ENCODE assay signal across 11 mouse cellular contexts in the genomic region with DNA sequence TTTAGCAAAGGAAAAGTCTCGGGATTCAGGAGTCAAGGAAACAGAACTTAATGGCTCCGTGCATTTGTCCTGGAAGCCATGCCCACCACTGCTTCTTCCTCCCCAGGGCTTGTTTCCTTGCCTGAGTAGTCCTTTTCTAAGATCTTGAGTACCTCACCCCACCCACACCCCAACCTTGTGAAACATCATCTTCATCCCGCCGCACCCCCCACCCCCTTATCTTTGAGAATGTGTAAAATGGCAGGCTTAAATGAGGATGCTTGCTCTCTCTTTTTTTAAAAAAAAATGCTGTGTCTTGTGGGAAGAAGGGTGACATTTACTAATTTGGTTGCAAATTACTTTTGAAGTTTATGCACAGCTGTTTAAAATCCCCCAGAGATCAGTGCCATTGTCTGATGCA. TPM values are rescaled to one million over a fixed set of nuclear protein-coding genes. Genes with fewer than 3 reads are reported as not detected.
DNase-seq lines count a peak whose midpoint lies in the region; ATAC-seq lines count a peak whose summit lies in the region.
"Had no signal": no experiment of that assay in that cellular context is flagged by ENCODE, and none has a peak within 500 bp of the region (broad histone marks: within the 10 kb centered on the region; RNA-seq: fewer than 3 reads in every experiment).

No protein-coding gene starts in this region.

- peaks cover 13% of the 10 kb centered on the region for H3K27me3 ChIP-seq in hindbrain, embryonic 10.5 days (ENCODE audit: insufficient read depth, poor library complexity, severe bottlenecking)
- H3K27me3 ChIP-seq in midbrain, embryonic 14.5 days (ENCODE audit: control insufficient read depth, insufficient read depth, low read length), result peaks cover 12% of the 10 kb centered on the region
- H3K27me3 ChIP-seq in intestine, embryonic 15.5 days (replicated peaks), result no peaks in the 10 kb centered on the region; the same call in 1 of the 2 replicates

- DNase-seq in embryo, embryonic 10.5 days (ENCODE audit: low spot score), result peak; percentile 5
- no peak for DNase-seq in embryo, embryonic 9.5 days (ENCODE audit: extremely low spot score)
- DNase-seq in CD4-positive helper T cell, adult 2 months (ENCODE audit: low read depth, low spot score), result peak; percentile 81
- no peak for DNase-seq in hindbrain, embryonic 10.5 days (ENCODE audit: low spot score)
- DNase-seq in midbrain, embryonic 14.5 days, result no peak
- DNase-seq in right cerebral cortex, postnatal 4 days, result no peak
- no peak for DNase-seq in gastrocnemius, postnatal 4 days (ENCODE audit: low spot score in 2 of 2)

- H3K4me2 ChIP-seq in midbrain, embryonic 14.5 days (ENCODE audit: low read length), result peak overlapping the region; percentile 90
- no peak overlapping the region for H3K4me2 ChIP-seq in intestine, embryonic 15.5 days (replicated peaks)
- H3K4me2 ChIP-seq: heart, embryonic 12.5 days had no signal

- peaks cover 25% of the 10 kb centered on the region for H3K4me1 ChIP-seq in hindbrain, embryonic 10.5 days (replicated peaks)
- 0 out of 2 replicates have a peak, but pooled peaks cover 8% of the 10 kb centered on the region for H3K4me1 ChIP-seq in midbrain, embryonic 14.5 days (ENCODE audit: control insufficient read depth, insufficient read depth, low read length)
- no peaks in the 10 kb centered on the region for H3K4me1 ChIP-seq in intestine, embryonic 15.5 days (replicated peaks)
- H3K4me1 ChIP-seq: heart, embryonic 12.5 days; lung, embryonic 15.5 days had no signal

- no peaks in the 10 kb centered on the region for H3K36me3 ChIP-seq in hindbrain, embryonic 10.5 days
- no peaks in the 10 kb centered on the region for H3K36me3 ChIP-seq in midbrain, embryonic 14.5 days (ENCODE audit: control insufficient read depth, insufficient read depth, low read length)
- no peaks in the 10 kb centered on the region for H3K36me3 ChIP-seq in intestine, embryonic 15.5 days
- H3K36me3 ChIP-seq: heart, embryonic 12.5 days; lung, embryonic 15.5 days had no signal

- H3K4me3 ChIP-seq in hindbrain, embryonic 10.5 days, result peak overlapping the region; percentile 57; the same call in 1 of the 2 replicates
- H3K4me3 ChIP-seq in midbrain, embryonic 14.5 days (replicated peaks; ENCODE audit: low read depth, low read length), result no peak overlapping the region
- no peak overlapping the region for H3K4me3 ChIP-seq in intestine, embryonic 15.5 days (replicated peaks)
- H3K4me3 ChIP-seq: heart, embryonic 12.5 days; lung, embryonic 15.5 days had no signal

- no peak overlapping the region for H3K9ac ChIP-seq in midbrain, embryonic 14.5 days (replicated peaks; ENCODE audit: low read length)
- no peak overlapping the region for H3K9ac ChIP-seq in intestine, embryonic 15.5 days
- H3K9ac ChIP-seq: heart, embryonic 12.5 days; lung, embryonic 15.5 days had no signal

- H3K9me3 ChIP-seq in hindbrain, embryonic 10.5 days, result no peaks in the 10 kb centered on the region
- no peaks in the 10 kb centered on the region for H3K9me3 ChIP-seq in midbrain, embryonic 14.5 days (ENCODE audit: control insufficient read depth, low read length)
- H3K9me3 ChIP-seq in intestine, embryonic 15.5 days, result no peaks in the 10 kb centered on the region
- H3K9me3 ChIP-seq: heart, embryonic 12.5 days; lung, embryonic 15.5 days had no signal

- WGBS in hindbrain, embryonic 10.5 days, result 37% methylated on average over 4 of the region's 4 CpGs
- 28% methylated on average over 4 of the region's 4 CpGs for WGBS in midbrain, embryonic 14.5 days
- 57% methylated on average over 4 of the region's 4 CpGs for WGBS in intestine, embryonic 15.5 days

- ATAC-seq in midbrain, embryonic 14.5 days (ENCODE audit: low FRiP score, low TSS enrichment), result no peak
- no peak for ATAC-seq in intestine, embryonic 15.5 days
- ATAC-seq: Patski had no signal

- H3K27ac ChIP-seq in hindbrain, embryonic 10.5 days, result no peak overlapping the region
- no peak overlapping the region for H3K27ac ChIP-seq in midbrain, embryonic 14.5 days (replicated peaks; ENCODE audit: low read depth, low read length)
- no peak overlapping the region for H3K27ac ChIP-seq in intestine, embryonic 15.5 days
- H3K27ac ChIP-seq: lung, embryonic 15.5 days had no signal

RNA-seq across cellular contexts. Expression of a gene that starts 1.6 kb away (rescaled TPM):
- polyA plus RNA-seq in hindbrain, embryonic 10.5 days (2016; fragmentation: Nextera tagmentation; extraction: Ambion mirVana), result 1.9 TPM in 2 replicates
- 3.6 and 5.4 TPM in 2 replicates for polyA plus RNA-seq in midbrain, embryonic 14.5 days (2014; fragmentation: Nextera tagmentation; extraction: Ambion mirVana)
- polyA plus RNA-seq in intestine, embryonic 15.5 days (2015; fragmentation: Nextera tagmentation; extraction: Ambion mirVana), result 1.4 and 2.0 TPM in 2 replicates
- 10 to 100 TPM; 42.4 to 46.5 TPM for total RNA-seq in gastrocnemius, postnatal 4 days (2021)

Comparison
In these comparisons a context has a peak if more than half of its experiments do, and no peak if none do; other contexts are left out.
1. DNase-seq: peak in embryo, embryonic 10.5 days (single experiment) and CD4-positive helper T cell, adult 2 months (single experiment); none in embryo, embryonic 9.5 days (single experiment), hindbrain, embryonic 10.5 days (single experiment), midbrain, embryonic 14.5 days (single experiment), right cerebral cortex, postnatal 4 days (single experiment) and gastrocnemius, postnatal 4 days (0 of 2).